Mouse (Mus musculus): ENCODE data around the gene Apc2.

GRCm38 (mm10) chr10:80278390-80278789, 17.4 kb upstream of the Apc2 start:
- TF ChIP-seq POLR2A (IDR thresholded peaks at IDR 0.05; ENCODE audit: low read depth, low read length): no peak
- TF ChIP-seq CTCF (conservative IDR thresholded peaks at IDR 0.05; ENCODE audit: insufficient read depth, insufficient read length, low read depth, low read length): no peak

All from kidney, adult 2 months (tissue).